ENCODE assay signal across 8 mouse cellular contexts in genomic region chr4:133407114-133407787, GRCm38 (mm10). TPM values are rescaled to one million over a fixed set of nuclear protein-coding genes. Genes with fewer than 3 reads are reported as not detected.
DNase-seq lines count a peak whose midpoint lies in the region; ATAC-seq and TF ChIP-seq lines count a peak whose summit lies in the region.

No protein-coding gene starts in this region.

- no peaks in the 10 kb centered on the region for H3K27me3 ChIP-seq in midbrain, embryonic 13.5 days
- no peaks in the 10 kb centered on the region for H3K27me3 ChIP-seq in midbrain, embryonic 10.5 days (ENCODE audit: low read depth, poor library complexity, severe bottlenecking)
- H3K27me3 ChIP-seq in myocyte (ENCODE audit: control insufficient read depth, insufficient read depth, insufficient read length) = no peaks in the 10 kb centered on the region

- TF ChIP-seq CTCF in embryonic fibroblast, embryonic 13.5 days (IDR thresholded peaks at IDR 0.05; ENCODE audit: borderline replicate concordance, insufficient read depth, low read length) = no peak

- H3ac ChIP-seq in myocyte (ENCODE audit: control insufficient read depth, insufficient read length) = no peak overlapping the region

- H3K9ac ChIP-seq in midbrain, embryonic 13.5 days (replicated peaks) = no peak overlapping the region

- 82% methylated on average over 6 of the region's 6 CpGs for WGBS in midbrain, embryonic 13.5 days
- 87% methylated on average over 6 of the region's 6 CpGs for WGBS in midbrain, embryonic 10.5 days

- DNase-seq in midbrain, embryonic 10.5 days (ENCODE audit: low spot score) = no peak
- peak; percentile 50 for DNase-seq in kidney, adult 11 months
- DNase-seq in gastrocnemius, postnatal 25 days = no peak
- no peak for DNase-seq in thymus, adult 18-20 months
- no peak for DNase-seq in spleen, postnatal 4 days (ENCODE audit: low spot score in 2 of 2)

- no peak for TF ChIP-seq POLR2A in embryonic fibroblast, embryonic 13.5 days (IDR thresholded peaks at IDR 0.05; ENCODE audit: low read depth, low read length)
- TF ChIP-seq POLR2A in myocyte (IDR thresholded peaks at IDR 0.05; ENCODE audit: insufficient read length, low read depth) = no peak

- peaks cover 20% of the 10 kb centered on the region for H3K4me1 ChIP-seq in midbrain, embryonic 13.5 days (replicated peaks)
- peaks cover 18% of the 10 kb centered on the region for H3K4me1 ChIP-seq in midbrain, embryonic 10.5 days
- peaks cover 22% of the 10 kb centered on the region for H3K4me1 ChIP-seq in embryonic fibroblast, embryonic 13.5 days (ENCODE audit: control insufficient read depth, insufficient read depth, low read length)

- H3K36me3 ChIP-seq in midbrain, embryonic 13.5 days = peaks cover 7% of the 10 kb centered on the region
- H3K36me3 ChIP-seq in midbrain, embryonic 10.5 days = peaks cover 15% of the 10 kb centered on the region
- no peaks in the 10 kb centered on the region for H3K36me3 ChIP-seq in myocyte (ENCODE audit: control insufficient read depth, insufficient read depth)

- peaks cover 11% of the 10 kb centered on the region for H3K79me2 ChIP-seq in myocyte (ENCODE audit: control insufficient read depth, insufficient read depth)

- H3K27ac ChIP-seq in midbrain, embryonic 13.5 days = peak overlapping the region; percentile 56; the same call in 1 of the 2 replicates
- no peak overlapping the region for H3K27ac ChIP-seq in midbrain, embryonic 10.5 days (replicated peaks)
- H3K27ac ChIP-seq in embryonic fibroblast, embryonic 13.5 days (ENCODE audit: insufficient read depth, low read length) = peak overlapping the region; percentile 94

- no peaks in the 10 kb centered on the region for H3K9me3 ChIP-seq in midbrain, embryonic 13.5 days
- no peaks in the 10 kb centered on the region for H3K9me3 ChIP-seq in midbrain, embryonic 10.5 days (replicated peaks)

- H3K4me3 ChIP-seq in midbrain, embryonic 13.5 days (replicated peaks) = no peak overlapping the region
- H3K4me3 ChIP-seq in midbrain, embryonic 10.5 days = no peak overlapping the region
- H3K4me3 ChIP-seq in embryonic fibroblast, embryonic 13.5 days (ENCODE audit: insufficient read depth, low read length) = no peak overlapping the region
- H3K4me3 ChIP-seq in myocyte = no peak overlapping the region

- no peak overlapping the region for H3K4me2 ChIP-seq in midbrain, embryonic 13.5 days (replicated peaks)
- peak overlapping the region; percentile 68 for H3K4me2 ChIP-seq in myocyte (ENCODE audit: low read depth)

- no peak for ATAC-seq in midbrain, embryonic 13.5 days

TF ChIP-seq in myocyte, 11 proteins besides CTCF, POLR2A, EP300 and RAD21:
- TF ChIP-seq MYOD1 (IDR thresholded peaks at IDR 0.05; ENCODE audit: control insufficient read depth in 1 of 3, insufficient read length in 2 of 3, low read depth in 2 of 3) = peak in 1 of 3 experiments; percentile 57
- no peak for TF ChIP-seq REST (IDR thresholded peaks at IDR 0.05; ENCODE audit: insufficient read depth, insufficient read length)
- TF ChIP-seq MYOG (IDR thresholded peaks at IDR 0.05; ENCODE audit: control insufficient read depth in 1 of 3, insufficient read depth in 1 of 3, insufficient read length in 2 of 3, low read depth in 2 of 3) = peak in 1 of 3 experiments; percentile 71

RNA-seq across cellular contexts. Expression of gene Slc9a1, which starts 37.7 kb away (rescaled TPM):
- 6.8 and 7.9 TPM in 2 replicates for polyA plus RNA-seq in midbrain, embryonic 13.5 days (2015; fragmentation: Nextera tagmentation; extraction: Ambion mirVana)
- 8.3 and 8.6 TPM in 2 replicates for polyA plus RNA-seq in midbrain, embryonic 10.5 days (2016; fragmentation: Nextera tagmentation; extraction: Ambion mirVana)
- polyA plus RNA-seq in embryonic fibroblast, embryonic 13.5 days (2011; ENCODE audit: insufficient read length, low read depth, missing spikeins) = 26.2 and 34.7 TPM in 2 replicates
- 23.3 TPM for polyA plus RNA-seq in myocyte (2012; fragmentation: generic; extraction: Trizol)
- total RNA-seq in gastrocnemius, postnatal 25 days (2021) = 1 to 10 TPM; 8.0 to 9.1 TPM

RNA-seq across cellular contexts. Expression of gene Wdtc1, which starts 54.0 kb away (rescaled TPM):
- polyA plus RNA-seq in midbrain, embryonic 13.5 days (2015; fragmentation: Nextera tagmentation; extraction: Ambion mirVana) = 18.2 and 21.8 TPM in 2 replicates
- 19.2 and 20.0 TPM in 2 replicates for polyA plus RNA-seq in midbrain, embryonic 10.5 days (2016; fragmentation: Nextera tagmentation; extraction: Ambion mirVana)
- 21.2 and 21.7 TPM in 2 replicates for polyA plus RNA-seq in embryonic fibroblast, embryonic 13.5 days (2011; ENCODE audit: insufficient read length, low read depth, missing spikeins)
- 53.1 TPM for polyA plus RNA-seq in myocyte (2012; fragmentation: generic; extraction: Trizol)
- total RNA-seq in gastrocnemius, postnatal 25 days (2021) = 10 to 100 TPM; 76.3 to 85.0 TPM
